7 mouse cellular contexts compared by ENCODE assay signal in the genomic region with DNA sequence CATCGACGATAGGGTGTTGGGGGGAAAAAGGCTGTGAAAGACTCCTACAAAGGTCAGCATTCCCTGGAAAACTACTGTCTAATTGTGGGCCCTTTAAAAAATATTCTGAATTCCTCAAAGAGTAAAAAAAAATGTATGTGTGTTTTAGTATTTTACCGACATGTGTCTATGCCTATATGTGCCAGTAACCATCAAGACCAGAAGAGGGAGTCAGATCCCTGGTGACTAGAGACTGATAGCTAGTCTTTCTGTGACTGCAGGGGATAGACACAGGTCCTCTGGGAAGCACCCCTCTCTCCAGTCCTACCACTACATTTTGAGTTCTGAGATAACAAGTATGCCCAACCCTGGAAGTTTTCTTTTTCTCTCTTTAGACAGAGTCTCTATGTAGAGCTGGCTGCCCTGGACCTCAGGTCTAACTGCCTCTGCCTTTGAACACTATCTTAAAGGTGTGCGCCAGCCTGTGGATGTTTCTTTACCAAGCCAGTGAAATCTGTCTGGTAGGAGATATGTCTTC. TPM values are rescaled to one million over a fixed set of nuclear protein-coding genes. Genes with fewer than 3 reads are reported as not detected.
A peak's percentile ranks its signal among the peaks of the same experiment; 100 is the strongest.
DNase-seq lines count a peak whose midpoint lies in the region; ATAC-seq and TF ChIP-seq lines count a peak whose summit lies in the region.

No protein-coding gene starts in this region.

- peak; percentile 56 for TF ChIP-seq CTCF in midbrain, postnatal 0 days (IDR thresholded peaks at IDR 0.05)

- peak overlapping the region; percentile 54 for H3K4me2 ChIP-seq in hindbrain, embryonic 15.5 days
- H3K4me2 ChIP-seq in midbrain, postnatal 0 days (ENCODE audit: low read depth, low read length, poor library complexity, severe bottlenecking) = peak overlapping the region; percentile 62

- peak overlapping the region; percentile 54 for H3K9ac ChIP-seq in hindbrain, embryonic 15.5 days
- H3K9ac ChIP-seq in midbrain, postnatal 0 days (replicated peaks; ENCODE audit: low read length, poor library complexity, severe bottlenecking) = peak overlapping the region; percentile 65

- no peaks in the 10 kb centered on the region for H3K27me3 ChIP-seq in megakaryocyte, embryonic 14.5 days (replicated peaks)
- H3K27me3 ChIP-seq in hindbrain, embryonic 15.5 days = no peaks in the 10 kb centered on the region
- H3K27me3 ChIP-seq in midbrain, postnatal 0 days (ENCODE audit: insufficient read depth, low read length) = no peaks in the 10 kb centered on the region

- peaks cover 45% of the 10 kb centered on the region for H3K4me1 ChIP-seq in megakaryocyte, embryonic 14.5 days
- peaks cover 39% of the 10 kb centered on the region for H3K4me1 ChIP-seq in hindbrain, embryonic 15.5 days (replicated peaks)
- H3K4me1 ChIP-seq in midbrain, postnatal 0 days (ENCODE audit: insufficient read depth, low read length) = peaks cover 10% of the 10 kb centered on the region

- H3K27ac ChIP-seq in hindbrain, embryonic 15.5 days (replicated peaks) = no peak overlapping the region
- peak overlapping the region; percentile 65 for H3K27ac ChIP-seq in midbrain, postnatal 0 days (ENCODE audit: low read depth, low read length)

- H3K4me3 ChIP-seq in megakaryocyte, embryonic 14.5 days (replicated peaks) = peak overlapping the region; percentile 94
- H3K4me3 ChIP-seq in hindbrain, embryonic 15.5 days = peak overlapping the region; percentile 56
- H3K4me3 ChIP-seq in midbrain, postnatal 0 days (ENCODE audit: low read depth, low read length) = peak overlapping the region; percentile 47

- DNase-seq in c-Kit-positive CD71-positive TER-119-negative erythroid progenitor cells, embryonic 14.5 days (ENCODE audit: low read depth) = peak; percentile 58
- peak; percentile 38 for DNase-seq in midbrain, postnatal 0 days (ENCODE audit: low spot score)
- DNase-seq in ovary, adult 18-20 months (ENCODE audit: low spot score) = no peak
- no peak for DNase-seq in kidney, postnatal 36 days

- no peak for ATAC-seq in megakaryocyte, adult 5-6 weeks (ENCODE audit: poor library complexity, severe bottlenecking)
- no peak for ATAC-seq in hindbrain, embryonic 15.5 days (ENCODE audit: low FRiP score, low read depth)
- ATAC-seq in midbrain, postnatal 0 days (ENCODE audit: low FRiP score) = no peak

- H3K36me3 ChIP-seq in megakaryocyte, embryonic 14.5 days (replicated peaks; ENCODE audit: low read length) = no peaks in the 10 kb centered on the region
- no peaks in the 10 kb centered on the region for H3K36me3 ChIP-seq in hindbrain, embryonic 15.5 days
- H3K36me3 ChIP-seq in midbrain, postnatal 0 days (ENCODE audit: insufficient read depth, low read length) = no peaks in the 10 kb centered on the region

- no peaks in the 10 kb centered on the region for H3K9me3 ChIP-seq in megakaryocyte, embryonic 14.5 days
- no peaks in the 10 kb centered on the region for H3K9me3 ChIP-seq in hindbrain, embryonic 15.5 days
- H3K9me3 ChIP-seq in midbrain, postnatal 0 days (ENCODE audit: low read length) = no peaks in the 10 kb centered on the region

- WGBS in hindbrain, embryonic 15.5 days = 32% methylated on average over 4 of the region's 4 CpGs
- WGBS in midbrain, postnatal 0 days = 33% methylated on average over 4 of the region's 4 CpGs

RNA-seq across cellular contexts. Expression of a gene that starts 1.1 kb away (rescaled TPM):
- polyA plus RNA-seq in megakaryocyte, embryonic 14.5 days (2012; ENCODE audit: insufficient read depth, low replicate concordance) = 4.9 and 25.7 TPM in 2 replicates
- 48.1 and 56.2 TPM in 2 replicates for total RNA-seq in megakaryocyte, adult 5-6 weeks (2015)
- 72.9 and 74.8 TPM in 2 replicates for total RNA-seq in megakaryocyte, adult 5-6 weeks (2017)
- polyA plus RNA-seq in hindbrain, embryonic 15.5 days (2015; fragmentation: Nextera tagmentation; extraction: Ambion mirVana) = 180 and 199 TPM in 2 replicates
- total RNA-seq in midbrain, postnatal 0 days (2014; rRNA removed) = 75.7 and 111 TPM in 2 replicates
- polyA plus RNA-seq in midbrain, postnatal 0 days (2015; fragmentation: Nextera tagmentation; extraction: Ambion mirVana) = 151 and 158 TPM in 2 replicates

RNA-seq across cellular contexts. Expression of a gene that starts 2.8 kb away (rescaled TPM):
- 0.71 and 2.6 TPM in 2 replicates for polyA plus RNA-seq in megakaryocyte, embryonic 14.5 days (2012; ENCODE audit: insufficient read depth, low replicate concordance)
- 108 and 110 TPM in 2 replicates for total RNA-seq in megakaryocyte, adult 5-6 weeks (2015)
- total RNA-seq in megakaryocyte, adult 5-6 weeks (2017) = 111 and 132 TPM in 2 replicates
- 16.4 and 16.9 TPM in 2 replicates for polyA plus RNA-seq in hindbrain, embryonic 15.5 days (2015; fragmentation: Nextera tagmentation; extraction: Ambion mirVana)
- total RNA-seq in midbrain, postnatal 0 days (2014; rRNA removed) = 69.7 and 81.6 TPM in 2 replicates
- polyA plus RNA-seq in midbrain, postnatal 0 days (2015; fragmentation: Nextera tagmentation; extraction: Ambion mirVana) = 13.3 and 14.1 TPM in 2 replicates

RNA-seq across cellular contexts. Expression of a gene that starts 3.3 kb away (rescaled TPM):
- polyA plus RNA-seq in megakaryocyte, embryonic 14.5 days (2012; ENCODE audit: insufficient read depth, low replicate concordance) = not detected in 2 replicates
- not detected in 2 replicates for total RNA-seq in megakaryocyte, adult 5-6 weeks (2015)
- total RNA-seq in megakaryocyte, adult 5-6 weeks (2017) = 0.24 and 0.95 TPM in 2 replicates
- polyA plus RNA-seq in hindbrain, embryonic 15.5 days (2015; fragmentation: Nextera tagmentation; extraction: Ambion mirVana) = not detected in 2 replicates
- total RNA-seq in midbrain, postnatal 0 days (2014; rRNA removed) = 2.3 and 2.5 TPM in 2 replicates
- not detected in 2 replicates for polyA plus RNA-seq in midbrain, postnatal 0 days (2015; fragmentation: Nextera tagmentation; extraction: Ambion mirVana)

RNA-seq across cellular contexts. Expression of a gene that starts 3.7 kb away (rescaled TPM):
- 0.88 TPM in 1 of 2 replicates, not detected in the other for polyA plus RNA-seq in megakaryocyte, embryonic 14.5 days (2012; ENCODE audit: insufficient read depth, low replicate concordance)
- not detected in 2 replicates for total RNA-seq in megakaryocyte, adult 5-6 weeks (2015)
- total RNA-seq in megakaryocyte, adult 5-6 weeks (2017) = not detected in 2 replicates
- polyA plus RNA-seq in hindbrain, embryonic 15.5 days (2015; fragmentation: Nextera tagmentation; extraction: Ambion mirVana) = 0.04 and 0.05 TPM in 2 replicates
- total RNA-seq in midbrain, postnatal 0 days (2014; rRNA removed) = not detected in 2 replicates
- polyA plus RNA-seq in midbrain, postnatal 0 days (2015; fragmentation: Nextera tagmentation; extraction: Ambion mirVana) = 0.06 and 0.09 TPM in 2 replicates

RNA-seq across cellular contexts. Expression of a gene that starts 23.6 kb away (rescaled TPM):
- polyA plus RNA-seq in megakaryocyte, embryonic 14.5 days (2012; ENCODE audit: insufficient read depth, low replicate concordance) = 23.4 and 31.6 TPM in 2 replicates
- 27.0 and 44.0 TPM in 2 replicates for total RNA-seq in megakaryocyte, adult 5-6 weeks (2015)
- total RNA-seq in megakaryocyte, adult 5-6 weeks (2017) = 11.8 and 18.9 TPM in 2 replicates
- polyA plus RNA-seq in hindbrain, embryonic 15.5 days (2015; fragmentation: Nextera tagmentation; extraction: Ambion mirVana) = 24.4 and 27.4 TPM in 2 replicates
- 23.3 and 37.2 TPM in 2 replicates for total RNA-seq in midbrain, postnatal 0 days (2014; rRNA removed)
- 20.2 and 21.6 TPM in 2 replicates for polyA plus RNA-seq in midbrain, postnatal 0 days (2015; fragmentation: Nextera tagmentation; extraction: Ambion mirVana)

Comparison
In these comparisons a context has a peak if more than half of its experiments do, and no peak if none do; other contexts are left out.
1. DNase-seq: peak in c-Kit-positive CD71-positive TER-119-negative erythroid progenitor cells, embryonic 14.5 days (single experiment) and midbrain, postnatal 0 days (single experiment); none in ovary, adult 18-20 months (single experiment) and kidney, postnatal 36 days (0 of 2).
2. Peak in every context shown above with its lines, with median percentiles within 50 percentile points of each other: H3K4me3 ChIP-seq.